Mouse (Mus musculus) Patski (cell line): ENCODE data around the gene Kdelr1. TPM values are rescaled to one million over a fixed set of nuclear protein-coding genes. Genes with fewer than 3 reads are reported as not detected.
A peak's percentile ranks its signal among the peaks of the same experiment; 100 is the strongest.

ENCODE experiments used
- ATAC-seq: fragments of 100-300 bp; one replicate; pipeline ENCODE4 v1.8.0; 2021
- CTCF ChIA-PET: fragments of 350-600 bp; sonication (Branson Sonifier 250); formaldehyde crosslinking; loops from one replicate; lab custom pipeline; 2022; ENCODE audit warnings: inconsistent platforms; lab: Charles Lee
- POLR2A ChIA-PET: fragments of 350-600 bp; sonication (Branson Sonifier 250); formaldehyde crosslinking; loops from one replicate; lab custom pipeline; 2022; ENCODE audit warnings: antibody characterized with exemption, inconsistent platforms; lab: Charles Lee
- DNase-seq: peaks from one replicate; pipeline ENCODE4 v3.0.0-alpha.2; 2011; ENCODE audit warnings: low read depth, low spot score
- H3K27me3 ChIP-seq: fragments of 371-371 bp; one replicate; pipeline ENCODE4 v1.5.1; 2021
- CTCF ChIP-seq: fragments of 100-300 bp; IDR thresholded peaks from one replicate; pipeline ENCODE4 v1.5.1; 2021
- in situ Hi-C: fragments of 300-500 bp; cut with MboI; formaldehyde crosslinking; loops from 3 replicates; pipeline ENCODE4 v1.11.1; 2018; ENCODE audit warnings: low pct_unique_long_range_greater_than_20kb, mixed read lengths
- polyA plus RNA-seq: library from polyadenylated mRNA; unstranded; gene quantifications from one replicate; pipeline ENCODE4 v1.2.3, GENCODE M21; 2021

Kdelr1 gene
- polyA plus RNA-seq, 1 experiment from 2014 or later, result 234 TPM

GRCm38 (mm10) chr7:45922928-45923761 lies 50.6 kb downstream of the Kdelr1 start:
- in situ Hi-C loops, result no loop called here
- ChIA-PET POLR2A (no interaction called here), CTCF (interaction anchor here (1.5 kb wide), 1 partner anchor 10 kb away, joined by 5 read pairs; no protein-coding TSS in a partner anchor)
- no peak for TF ChIP-seq CTCF
- DNase-seq (no peak), ATAC-seq (peak; percentile 32)
- no peaks in the 10 kb centered on the region for H3K27me3 ChIP-seq

GRCm38 (mm10) chr7:45923762-45924428 lies 51.3 kb downstream of the Kdelr1 start, which contains the start of gene Ccdc114:
Ccdc114 (plus strand) TSS chr7:45924072.
- ChIA-PET CTCF (no interaction called here), POLR2A (no interaction called here)
- in situ Hi-C loops, result no loop called here
- ATAC-seq, result no peak
- no peaks in the 10 kb centered on the region for H3K27me3 ChIP-seq
- DNase-seq, result no peak
- no peak for TF ChIP-seq CTCF

- POLR2A ChIA-PET, result no interaction called here
- H3K27me3 ChIP-seq, result no peaks in the 10 kb centered on the region
- no peak for TF ChIP-seq CTCF
- in situ Hi-C loops, result no loop called here
- CTCF ChIA-PET, result interaction anchor here (1.2 kb wide), 1 partner anchor 11 kb away, joined by 3 read pairs; no protein-coding TSS in a partner anchor
- ATAC-seq (no peak), DNase-seq (no peak)
These were observed 51.9 kb downstream of the Kdelr1 start for GRCm38 (mm10) chr7:45924429-45924816.

- in situ Hi-C loops, result loop anchor here (5.0 kb wide), 2 partner anchors 56 to 191 kb away; partner anchors contain the start of gene Kdelr1
- H3K27me3 ChIP-seq, result no peaks in the 10 kb centered on the region
- DNase-seq (no peak), ATAC-seq (no peak)
- ChIA-PET CTCF (interaction anchor here (1.0 to 1.5 kb wide), 3 partner anchors 50 to 127 kb away, joined by 3 to 7 read pairs (median 3); partner anchors contain the start of gene Kdelr1), POLR2A (no interaction called here)
- TF ChIP-seq CTCF, result no peak
These were observed 56.2 kb downstream of the Kdelr1 start for GRCm38 (mm10) chr7:45928626-45929295.

GRCm38 (mm10) chr7:45929688-45930087 lies 57.1 kb downstream of the Kdelr1 start:
- H3K27me3 ChIP-seq, result no peaks in the 10 kb centered on the region
- no peak for TF ChIP-seq CTCF
- ChIA-PET CTCF (interaction anchor here (1.2 to 1.5 kb wide), 2 partner anchors 51 to 128 kb away, joined by 3 to 7 read pairs; no protein-coding TSS in a partner anchor), POLR2A (no interaction called here)
- ATAC-seq (no peak), DNase-seq (no peak)
- in situ Hi-C loops, result loop anchor here (5.0 kb wide), 3 partner anchors 57 to 192 kb away; partner anchors contain the start of gene Kdelr1

Other genes with a start within 250 kb of the Kdelr1 start
- 1.6 TPM for gene Rasip1, start 245.3 kb upstream of the Kdelr1 start, polyA plus RNA-seq
- gene Mamstr, start 232.8 kb upstream of the Kdelr1 start, polyA plus RNA-seq, result 0.40 TPM
- 0.23 TPM for gene Fut2, start 206.4 kb upstream of the Kdelr1 start, polyA plus RNA-seq
- 2.3 TPM for gene Ntn5, start 188.8 kb upstream of the Kdelr1 start, polyA plus RNA-seq
- gene Sec1, start 178.4 kb upstream of the Kdelr1 start, polyA plus RNA-seq, result 4.4 TPM
- 43.7 TPM for gene Car11, start 172.9 kb upstream of the Kdelr1 start, polyA plus RNA-seq
- 73.2 TPM for gene Dbp, start 167.7 kb upstream of the Kdelr1 start, polyA plus RNA-seq
- gene Rpl18, start 157.3 kb upstream of the Kdelr1 start, polyA plus RNA-seq, result 807 TPM
- 28.0 TPM for gene Sphk2, start 154.8 kb upstream of the Kdelr1 start, polyA plus RNA-seq
- 0.04 TPM for gene Fam83e, start 151.6 kb upstream of the Kdelr1 start, polyA plus RNA-seq
- not detected for gene Spaca4, start 147.0 kb upstream of the Kdelr1 start, polyA plus RNA-seq
- gene Lmtk3, start 89.0 kb upstream of the Kdelr1 start, polyA plus RNA-seq, result 12.0 TPM
- 1.4 TPM for gene Sult2b1, start 88.1 kb upstream of the Kdelr1 start, polyA plus RNA-seq
- gene Cyth2, start 58.2 kb upstream of the Kdelr1 start, polyA plus RNA-seq, result 149 TPM
- gene Kcnj14, start 48.0 kb upstream of the Kdelr1 start, polyA plus RNA-seq, result 16.6 TPM
- gene Grwd1, start 41.8 kb upstream of the Kdelr1 start, polyA plus RNA-seq, result 32.6 TPM
- 1.9 TPM for gene Grin2d, start 5.6 kb downstream of the Kdelr1 start, polyA plus RNA-seq
- 0.63 TPM for gene Syngr4, start 23.9 kb downstream of the Kdelr1 start, polyA plus RNA-seq
- 34.7 TPM for gene Tmem143, start 24.2 kb downstream of the Kdelr1 start, polyA plus RNA-seq
- 26.7 TPM for gene Emp3, start 48.6 kb downstream of the Kdelr1 start, polyA plus RNA-seq
- 0.64 TPM for gene Ccdc114, start 51.3 kb downstream of the Kdelr1 start, polyA plus RNA-seq
- gene Abcc6, start 157.5 kb downstream of the Kdelr1 start, polyA plus RNA-seq, result 0.05 TPM
- 100 TPM for gene Nomo1, start 160.9 kb downstream of the Kdelr1 start, polyA plus RNA-seq
- 0.06 TPM for gene Kcnj11, start 228.0 kb downstream of the Kdelr1 start, polyA plus RNA-seq